Mouse (Mus musculus) thymus, postnatal 4 days (tissue): ENCODE results near the gene Ube2d1.

Source experiments
- DNase-seq: peaks from one replicate; pipeline ENCODE4 v3.0.0; 2021

Gene Ube2d1

GRCm38 (mm10) chr10:71218228-71218892 lies 66.7 kb downstream of the Ube2d1 start:
- DNase-seq, result peak; percentile 79

GRCm38 (mm10) chr10:71215996-71216395 lies 69.1 kb downstream of the Ube2d1 start:
- DNase-seq, result no peak
